Mouse (Mus musculus) layer of hippocampus, adult 18-20 months (tissue): Measurements from ENCODE around the gene Phf23. TPM values are rescaled to one million over a fixed set of nuclear protein-coding genes. Genes with fewer than 3 reads are reported as not detected.

Experiments
- microRNA-seq, 2 experiments: library from miRNA; unstranded; fragments of <30 nt; microRNA quantifications; one replicate each; pipeline ENCODE4 v1.2.0; 2021
- total RNA-seq, 2 experiments: library from RNA; stranded (reverse); gene quantifications; 2 replicates each; pipeline ENCODE4 v1.2.3; 2021

Phf23 gene
- total RNA-seq, 2 experiments from 2014 or later: 50.3 TPM

Small RNA genes lying within 50 kb of the gene (microRNA-seq; reads per million reads assigned to microRNA genes)
- gene Gm44349 (0 reads per million in 2 experiments), gene Mir324 (6,279 to 6,581 reads per million in 2 experiments)

Other genes starting within 250 kb of the Phf23 start
- gene Polr2a, start 237.1 kb upstream of the Phf23 start, total RNA-seq: 10 to 100 TPM; 55.6 to 55.9 TPM
- gene Slc35g3, start 233.8 kb upstream of the Phf23 start, total RNA-seq: not detected
- 100 to 1,000 TPM; 147 to 152 TPM for gene Zbtb4, start 229.9 kb upstream of the Phf23 start, total RNA-seq
- gene Chrnb1, start 199.8 kb upstream of the Phf23 start, total RNA-seq: 1 to 10 TPM in 1 of 2 experiments, under 1 TPM in 1; 0.52 to 1.0 TPM
- 10 to 100 TPM; 27.4 to 27.6 TPM for gene Fgf11, start 193.9 kb upstream of the Phf23 start, total RNA-seq
- gene Tmem102, start 190.2 kb upstream of the Phf23 start, total RNA-seq: not detected
- gene Gm39566, start 180.5 kb upstream of the Phf23 start, total RNA-seq: not detected
- not detected for gene Spem2, start 177.3 kb upstream of the Phf23 start, total RNA-seq
- gene Spem1, start 173.6 kb upstream of the Phf23 start, total RNA-seq: under 1 TPM in 1 of 2 experiments, not detected in 1; 0.62 TPM
- gene Nlgn2, start 158.0 kb upstream of the Phf23 start, total RNA-seq: 100 to 1,000 TPM; 191 to 196 TPM
- gene Tmem256, start 157.3 kb upstream of the Phf23 start, total RNA-seq: 100 to 1,000 TPM; 110 to 117 TPM
- gene Plscr3, start 149.4 kb upstream of the Phf23 start, total RNA-seq: 10 to 100 TPM; 15.9 to 16.1 TPM
- not detected for gene Tnk1, start 137.0 kb upstream of the Phf23 start, total RNA-seq
- gene Tmem95, start 117.8 kb upstream of the Phf23 start, total RNA-seq: not detected
- 1 to 10 TPM; 1.3 to 1.4 TPM for gene Kctd11, start 114.4 kb upstream of the Phf23 start, total RNA-seq
- gene Acap1, start 100.2 kb upstream of the Phf23 start, total RNA-seq: not detected
- under 1 TPM; 0.17 to 0.58 TPM for gene 2810408A11Rik, start 94.8 kb upstream of the Phf23 start, total RNA-seq
- gene Neurl4, start 94.7 kb upstream of the Phf23 start, total RNA-seq: 100 to 1,000 TPM; 108 to 114 TPM
- 10 to 100 TPM; 35.7 to 36.1 TPM for gene Gps2, start 81.9 kb upstream of the Phf23 start, total RNA-seq
- 100 to 1,000 TPM; 438 to 463 TPM for gene Eif5a, start 73.8 kb upstream of the Phf23 start, total RNA-seq
- gene Ybx2, start 60.0 kb upstream of the Phf23 start, total RNA-seq: 1 to 10 TPM; 8.7 to 9.2 TPM
- gene Slc2a4, start 47.6 kb upstream of the Phf23 start, total RNA-seq: 1 to 10 TPM; 3.4 to 3.5 TPM
- gene Cldn7, start 31.0 kb upstream of the Phf23 start, total RNA-seq: not detected
- gene Ctdnep1, start 14.6 kb upstream of the Phf23 start, total RNA-seq: 100 to 1,000 TPM; 110 to 111 TPM
- gene Elp5, start 13.3 kb upstream of the Phf23 start, total RNA-seq: 10 to 100 TPM; 76.7 to 80.1 TPM
- 100 to 1,000 TPM; 238 to 240 TPM for gene Gabarap, start 4.6 kb upstream of the Phf23 start, total RNA-seq
- gene Dvl2, start 4.8 kb downstream of the Phf23 start, total RNA-seq: 10 to 100 TPM; 33.0 to 38.7 TPM
- 10 to 100 TPM; 56.4 to 67.1 TPM for gene Acadvl, start 19.6 kb downstream of the Phf23 start, total RNA-seq
- 100 to 1,000 TPM; 846 to 862 TPM for gene Dlg4, start 21.2 kb downstream of the Phf23 start, total RNA-seq
- under 1 TPM; 0.84 to 0.99 TPM for gene Asgr1, start 58.3 kb downstream of the Phf23 start, total RNA-seq
- not detected for gene Asgr2, start 96.9 kb downstream of the Phf23 start, total RNA-seq
- gene Mgl2, start 134.6 kb downstream of the Phf23 start, total RNA-seq: under 1 TPM; 0.45 to 0.66 TPM
- gene Clec10a, start 160.4 kb downstream of the Phf23 start, total RNA-seq: under 1 TPM; 0.71 to 0.92 TPM
- gene Slc16a11, start 217.0 kb downstream of the Phf23 start, total RNA-seq: 10 to 100 TPM; 28.6 to 30.6 TPM
- 1 to 10 TPM; 6.2 to 9.0 TPM for gene Slc16a13, start 225.3 kb downstream of the Phf23 start, total RNA-seq
- gene Bcl6b, start 234.0 kb downstream of the Phf23 start, total RNA-seq: 1 to 10 TPM in 1 of 2 experiments, under 1 TPM in 1; 0.92 to 1.1 TPM
- gene 0610010K14Rik, start 242.1 kb downstream of the Phf23 start, total RNA-seq: 10 to 100 TPM; 39.7 to 45.9 TPM
- gene Gm21988, start 244.1 kb downstream of the Phf23 start, total RNA-seq: 1 to 10 TPM; 5.6 to 6.7 TPM
- gene Rnasek, start 244.1 kb downstream of the Phf23 start, total RNA-seq: 100 to 1,000 TPM; 262 to 272 TPM